28 mouse cellular contexts compared by ENCODE assay signal in genomic region chr8:117865014-117865413, GRCm38 (mm10).
A peak's percentile ranks its signal among the peaks of the same experiment; 100 is the strongest.
DNase-seq lines count a peak whose midpoint lies in the region; ATAC-seq and TF ChIP-seq lines count a peak whose summit lies in the region.
"Had no signal": no experiment of that assay in that cellular context is flagged by ENCODE, and none has a peak within 500 bp of the region (broad histone marks: within the 10 kb centered on the region; RNA-seq: fewer than 3 reads in every experiment).

No protein-coding gene starts in this region.

- H3K4me3 ChIP-seq in forebrain, embryonic 12.5 days (replicated peaks) = no peak overlapping the region
- H3K4me3 ChIP-seq in forebrain, embryonic 11.5 days (ENCODE audit: low read depth, low read length) = no peak overlapping the region
- H3K4me3 ChIP-seq in midbrain, embryonic 14.5 days (replicated peaks; ENCODE audit: low read depth, low read length) = no peak overlapping the region
- no peak overlapping the region for H3K4me3 ChIP-seq in midbrain, embryonic 16.5 days (ENCODE audit: low read depth, low read length)
- no peak overlapping the region for H3K4me3 ChIP-seq in forebrain, embryonic 15.5 days
- H3K4me3 ChIP-seq: embryonic facial prominence, embryonic 12.5 days; erythroblast, embryonic 14.5 days; gastrocnemius, adult 2 months; heart, embryonic 15.5 days; kidney, embryonic 15.5 days; left cerebral cortex, adult 2 months; neural tube, embryonic 15.5 days; stomach, embryonic 15.5 days had no signal

- H3K9me3 ChIP-seq in forebrain, embryonic 12.5 days = no peaks in the 10 kb centered on the region
- no peaks in the 10 kb centered on the region for H3K9me3 ChIP-seq in forebrain, embryonic 11.5 days (ENCODE audit: control insufficient read depth, low read length)
- H3K9me3 ChIP-seq in midbrain, embryonic 14.5 days (ENCODE audit: control insufficient read depth, low read length) = no peaks in the 10 kb centered on the region
- H3K9me3 ChIP-seq in midbrain, embryonic 16.5 days (replicated peaks; ENCODE audit: control insufficient read depth, low read length, poor library complexity, severe bottlenecking) = no peaks in the 10 kb centered on the region
- no peaks in the 10 kb centered on the region for H3K9me3 ChIP-seq in forebrain, embryonic 15.5 days
- H3K9me3 ChIP-seq: embryonic facial prominence, embryonic 12.5 days; heart, embryonic 15.5 days; kidney, embryonic 15.5 days; neural tube, embryonic 15.5 days; stomach, embryonic 15.5 days had no signal

- 26% methylated on average over 6 of the region's 6 CpGs for WGBS in forebrain, embryonic 12.5 days
- WGBS in forebrain, embryonic 11.5 days = 35% methylated on average over 6 of the region's 6 CpGs
- WGBS in midbrain, embryonic 14.5 days = 22% methylated on average over 6 of the region's 6 CpGs
- WGBS in midbrain, embryonic 16.5 days = 28% methylated on average over 6 of the region's 6 CpGs
- 7% methylated on average over 6 of the region's 6 CpGs for WGBS in forebrain, embryonic 15.5 days

- peaks cover 14% of the 10 kb centered on the region for H3K4me1 ChIP-seq in forebrain, embryonic 12.5 days
- 0 out of 2 replicates have a peak, but pooled peaks cover 5% of the 10 kb centered on the region for H3K4me1 ChIP-seq in forebrain, embryonic 11.5 days (replicated peaks; ENCODE audit: control insufficient read depth, insufficient read depth, low read length)
- peaks cover 2% of the 10 kb centered on the region; the same call in 1 of the 2 replicates for H3K4me1 ChIP-seq in midbrain, embryonic 14.5 days (ENCODE audit: control insufficient read depth, insufficient read depth, low read length)
- H3K4me1 ChIP-seq in midbrain, embryonic 16.5 days (ENCODE audit: control insufficient read depth, insufficient read depth, low read length) = peaks cover 3% of the 10 kb centered on the region; the same call in 1 of the 2 replicates
- H3K4me1 ChIP-seq in forebrain, embryonic 15.5 days = peaks cover 18% of the 10 kb centered on the region

- peak; percentile 61; the same call in 1 of the 2 replicates for ATAC-seq in forebrain, embryonic 12.5 days (ENCODE audit: low FRiP score)
- ATAC-seq in forebrain, embryonic 11.5 days (replicated peaks; ENCODE audit: low FRiP score) = no peak
- no peak for ATAC-seq in midbrain, embryonic 14.5 days (ENCODE audit: low FRiP score, low TSS enrichment)
- no peak for ATAC-seq in midbrain, embryonic 16.5 days
- ATAC-seq in forebrain, embryonic 15.5 days (replicated peaks) = peak; percentile 75; the same call in 1 of the 2 replicates
- ATAC-seq: CD4-positive, CD25-positive, alpha-beta regulatory T cell, adult 4 months; intestine, postnatal 0 days had no signal

- H3K36me3 ChIP-seq in forebrain, embryonic 12.5 days (replicated peaks) = no peaks in the 10 kb centered on the region
- H3K36me3 ChIP-seq in forebrain, embryonic 11.5 days (ENCODE audit: control insufficient read depth, insufficient read depth, low read length) = no peaks in the 10 kb centered on the region
- no peaks in the 10 kb centered on the region for H3K36me3 ChIP-seq in midbrain, embryonic 14.5 days (ENCODE audit: control insufficient read depth, insufficient read depth, low read length)
- H3K36me3 ChIP-seq in midbrain, embryonic 16.5 days (ENCODE audit: control insufficient read depth, insufficient read depth, low read length) = no peaks in the 10 kb centered on the region
- H3K36me3 ChIP-seq in forebrain, embryonic 15.5 days = no peaks in the 10 kb centered on the region
- H3K36me3 ChIP-seq: embryonic facial prominence, embryonic 12.5 days; heart, embryonic 15.5 days; kidney, embryonic 15.5 days; neural tube, embryonic 15.5 days; stomach, embryonic 15.5 days had no signal

- H3K9ac ChIP-seq in forebrain, embryonic 12.5 days = no peak overlapping the region
- no peak overlapping the region; the same call in 1 of the 2 replicates for H3K9ac ChIP-seq in forebrain, embryonic 11.5 days (ENCODE audit: low read length)
- H3K9ac ChIP-seq in midbrain, embryonic 14.5 days (replicated peaks; ENCODE audit: low read length) = no peak overlapping the region
- H3K9ac ChIP-seq in midbrain, embryonic 16.5 days (ENCODE audit: low read depth, low read length) = no peak overlapping the region
- no peak overlapping the region for H3K9ac ChIP-seq in forebrain, embryonic 15.5 days (replicated peaks)
- H3K9ac ChIP-seq: embryonic facial prominence, embryonic 12.5 days; heart, embryonic 15.5 days; kidney, embryonic 15.5 days; neural tube, embryonic 15.5 days; stomach, embryonic 15.5 days had no signal

- no peak overlapping the region for H3K27ac ChIP-seq in forebrain, embryonic 12.5 days
- H3K27ac ChIP-seq in forebrain, embryonic 11.5 days (ENCODE audit: low read depth, low read length) = no peak overlapping the region
- no peak overlapping the region for H3K27ac ChIP-seq in midbrain, embryonic 14.5 days (replicated peaks; ENCODE audit: low read depth, low read length)
- H3K27ac ChIP-seq in midbrain, embryonic 16.5 days (ENCODE audit: low read length) = no peak overlapping the region
- H3K27ac ChIP-seq in forebrain, embryonic 15.5 days (replicated peaks) = peak overlapping the region; percentile 69
- H3K27ac ChIP-seq: embryonic facial prominence, embryonic 12.5 days; gastrocnemius, adult 2 months; heart, embryonic 15.5 days; kidney, embryonic 15.5 days; left cerebral cortex, adult 2 months; neural tube, embryonic 15.5 days; stomach, embryonic 15.5 days had no signal

- no peak overlapping the region for H3K4me2 ChIP-seq in forebrain, embryonic 12.5 days
- no peak overlapping the region for H3K4me2 ChIP-seq in forebrain, embryonic 11.5 days (ENCODE audit: low read depth, low read length, severe bottlenecking)
- no peak overlapping the region for H3K4me2 ChIP-seq in midbrain, embryonic 14.5 days (ENCODE audit: low read length)
- H3K4me2 ChIP-seq in midbrain, embryonic 16.5 days (ENCODE audit: low read length) = no peak overlapping the region
- H3K4me2 ChIP-seq in forebrain, embryonic 15.5 days (replicated peaks) = no peak overlapping the region
- H3K4me2 ChIP-seq: embryonic facial prominence, embryonic 12.5 days; heart, embryonic 15.5 days; kidney, embryonic 15.5 days; neural tube, embryonic 15.5 days; stomach, embryonic 15.5 days had no signal

- TF ChIP-seq CTCF in brain, embryonic 14.5 days (IDR thresholded peaks at IDR 0.05; ENCODE audit: borderline replicate concordance, extremely low read depth, insufficient read depth, insufficient read length) = no peak

- no peak for DNase-seq in forebrain, embryonic 11.5 days (ENCODE audit: low spot score)
- peak; percentile 63 for DNase-seq in midbrain, embryonic 14.5 days
- DNase-seq in brain, embryonic 14.5 days (ENCODE audit: low read depth) = peak; percentile 94
- DNase-seq in ovary, adult 18-20 months (ENCODE audit: low spot score) = no peak
- no peak for DNase-seq in kidney, postnatal 4 days
- DNase-seq: adrenal gland, postnatal 36 days; cerebellum, adult 18-20 months; cerebellum, postnatal 25 days; gastrocnemius, adult 2 months; heart, postnatal 4 days; kidney, postnatal 36 days; layer of hippocampus, adult 9-11 months; lung, postnatal 4 days; right cerebral cortex, postnatal 25 days; thymus, adult 18-20 months; thymus, postnatal 36 days had no signal

- H3K27me3 ChIP-seq in forebrain, embryonic 12.5 days = 0 out of 2 replicates have a peak, but pooled peaks cover 4% of the 10 kb centered on the region
- no peaks in the 10 kb centered on the region for H3K27me3 ChIP-seq in forebrain, embryonic 11.5 days (ENCODE audit: control insufficient read depth, insufficient read depth, low read length)
- no peaks in the 10 kb centered on the region for H3K27me3 ChIP-seq in midbrain, embryonic 14.5 days (ENCODE audit: control insufficient read depth, insufficient read depth, low read length)
- H3K27me3 ChIP-seq in midbrain, embryonic 16.5 days (ENCODE audit: control insufficient read depth, insufficient read depth, low read depth, low read length) = no peaks in the 10 kb centered on the region
- no peaks in the 10 kb centered on the region for H3K27me3 ChIP-seq in forebrain, embryonic 15.5 days
- H3K27me3 ChIP-seq: neural tube, embryonic 15.5 days; stomach, embryonic 15.5 days had no signal

- TF ChIP-seq POLR2A in brain, embryonic 14.5 days (IDR thresholded peaks at IDR 0.05; ENCODE audit: borderline replicate concordance, extremely low read depth, insufficient read depth, insufficient read length, poor library complexity, severe bottlenecking) = no peak

Comparison
In these comparisons a context has a peak if more than half of its experiments do, and no peak if none do; other contexts are left out.
1. ATAC-seq: peak in forebrain, embryonic 12.5 days (single experiment) and forebrain, embryonic 15.5 days (single experiment); none in forebrain, embryonic 11.5 days (single experiment), midbrain, embryonic 14.5 days (single experiment) and midbrain, embryonic 16.5 days (single experiment).
2. DNase-seq: peak in midbrain, embryonic 14.5 days (single experiment) and brain, embryonic 14.5 days (single experiment); none in forebrain, embryonic 11.5 days (single experiment), ovary, adult 18-20 months (single experiment) and kidney, postnatal 4 days (0 of 2).